Mouse (Mus musculus) embryonic fibroblast, embryonic 13.5 days (primary cell): ENCODE results near the gene Tns4.

Source experiments
- CTCF ChIP-seq: IDR thresholded peaks from 2 replicates; pipeline ENCODE4 v1.5.1; 2011; ENCODE audit warnings: mild to moderate bottlenecking, control low read depth, low read length, moderate library complexity, borderline replicate concordance; ENCODE audit not compliant: insufficient read depth
- POLR2A ChIP-seq: IDR thresholded peaks from 2 replicates; pipeline ENCODE4 v1.6.1; 2011; ENCODE audit warnings: low read depth, mild to moderate bottlenecking, control low read depth, low read length, moderate library complexity

DNA sequence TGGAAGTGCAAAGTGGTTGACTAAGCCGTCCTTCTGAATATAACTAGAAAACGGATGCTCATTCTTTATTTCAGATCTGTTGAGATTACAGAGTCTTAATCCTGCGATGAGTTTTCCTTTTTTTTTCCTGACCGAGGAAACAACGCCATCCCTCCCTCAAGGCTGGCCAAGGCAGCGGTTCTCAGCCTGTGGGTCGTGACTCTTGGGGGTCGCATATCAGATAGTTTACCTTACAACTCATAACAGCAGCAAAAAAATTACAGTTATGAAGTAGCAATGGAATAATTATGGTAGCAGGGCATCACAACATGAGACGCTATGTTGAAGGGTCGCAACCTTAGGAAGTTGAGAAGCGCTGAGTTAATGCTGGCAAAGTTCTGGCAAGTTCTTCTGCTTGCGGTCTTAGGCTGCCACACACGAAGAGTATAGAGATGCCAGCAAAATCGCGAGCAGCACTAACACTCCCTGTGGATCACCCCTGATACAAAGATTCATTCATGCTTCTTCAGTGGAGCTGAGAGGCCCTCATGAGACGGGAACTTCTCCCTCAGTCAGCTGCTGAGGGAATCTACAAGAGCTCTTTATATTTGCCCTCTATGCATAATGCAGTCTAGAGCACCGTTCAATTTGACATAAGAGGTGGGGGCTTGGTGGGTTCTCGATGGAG lies 64.5 kb downstream of the Tns4 start:
- TF ChIP-seq CTCF (no peak), POLR2A (no peak)
